Mouse (Mus musculus): ENCODE results near the gene Carns1. TPM values are rescaled to one million over a fixed set of nuclear protein-coding genes. Genes with fewer than 3 reads are reported as not detected.

Carns1 gene
- total and polyA plus RNA-seq, 3 experiments, result 1.7 to 4.0 (median 3.8) TPM

- peaks cover 46 to 63% of the 10 kb centered on the region in 2 experiments for H3K36me3 ChIP-seq (replicated peaks in 1 of 2; ENCODE audit: control insufficient read depth in 1 of 2, insufficient read depth in 1 of 2, low read length in 1 of 2)
These were observed 18.9 kb upstream of the Carns1 start for GRCm38 (mm10) chr19:4194021-4194724.

GRCm38 (mm10) chr19:4193129-4193528 is 17.9 kb upstream of the Carns1 start:
- peaks cover 48 to 62% of the 10 kb centered on the region in 2 experiments for H3K36me3 ChIP-seq (replicated peaks in 1 of 2; ENCODE audit: control insufficient read depth in 1 of 2, insufficient read depth in 1 of 2, low read length in 1 of 2)
- dilution Hi-C loops (cut with MboI; ENCODE audit: extremely low pct_ligation_motif_present, extremely low pct_unique_long_range_greater_than_20kb, low sequenced_read_pairs) (no loop called here), in situ Hi-C loops (cut with MboI; ENCODE audit: low pct_ligation_motif_present, low pct_unique_long_range_greater_than_20kb, low sequenced_read_pairs) (no loop called here)
- peak overlapping the region; percentile 52 for H3K4me2 ChIP-seq (ENCODE audit: insufficient read depth, low read depth, poor library complexity, severe bottlenecking)
- no peak for DNase-seq (ENCODE audit: extremely low read depth)
- H3K27me3 ChIP-seq (replicated peaks), result no peaks in the 10 kb centered on the region
- peak overlapping the region; percentile 84 to 89 (median 85) for H3K4me3 ChIP-seq (replicated peaks in 1 of 3; ENCODE audit: low read depth in 2 of 3, low read length in 2 of 3, poor library complexity in 1 of 3)
- H3K4me1 ChIP-seq (ENCODE audit: control insufficient read depth in 1 of 2, insufficient read depth in 2 of 2), result peaks cover 16 to 60% of the 10 kb centered on the region in 2 experiments
- H3K9ac ChIP-seq (ENCODE audit: insufficient read depth, low read depth), result peak overlapping the region; percentile 74
- no peaks in the 10 kb centered on the region for H3K9me3 ChIP-seq (replicated peaks; ENCODE audit: low read length)
- H3K27ac ChIP-seq (ENCODE audit: insufficient read depth, low read depth), result no peak overlapping the region
- TF ChIP-seq ELF1 (IDR thresholded peaks at IDR 0.05; ENCODE audit: low read depth, low read length) (no peak), PAX5 (IDR thresholded peaks at IDR 0.05; ENCODE audit: low read length) (no peak), MAX (IDR thresholded peaks at IDR 0.05; ENCODE audit: low read length) (no peak), EP300 (IDR thresholded peaks at IDR 0.05; ENCODE audit: low read length) (no peak), MYC (IDR thresholded peaks at IDR 0.05; ENCODE audit: low read depth, low read length) (no peak), ZC3H11A (IDR thresholded peaks at IDR 0.05; ENCODE audit: low read depth, low read length) (no peak), POLR2AphosphoS2 (IDR thresholded peaks at IDR 0.05; ENCODE audit: low read depth, low read length) (peak; percentile 4; the same call in 1 of the 2 replicates)
- H3K79me2 ChIP-seq (replicated peaks; ENCODE audit: control insufficient read depth, extremely low read depth, insufficient read depth, poor library complexity, severe bottlenecking), result peaks cover 45% of the 10 kb centered on the region

More at GRCm38 (mm10) chr19:4194021-4194724, 18.9 kb upstream of the Carns1 start:
- Histone ChIP-seq H3K4me2 (ENCODE audit: insufficient read depth, low read depth, poor library complexity, severe bottlenecking) (peak overlapping the region; percentile 52; the same call in 1 of the 2 replicates), H3K27ac (ENCODE audit: insufficient read depth, low read depth) (0 out of 2 replicates have a peak overlapping the region, but pooled peaks have one; percentile 11), H3K27me3 (replicated peaks) (no peaks in the 10 kb centered on the region), H3K9ac (ENCODE audit: insufficient read depth, low read depth) (no peak overlapping the region), H3K79me2 (replicated peaks; ENCODE audit: control insufficient read depth, extremely low read depth, insufficient read depth, poor library complexity, severe bottlenecking) (peaks cover 38% of the 10 kb centered on the region), H3K4me1 (ENCODE audit: control insufficient read depth in 1 of 2, insufficient read depth in 2 of 2) (peaks cover 11 to 55% of the 10 kb centered on the region in 2 experiments), H3K4me3 (replicated peaks in 1 of 3; ENCODE audit: low read depth in 2 of 3, low read length in 2 of 3, poor library complexity in 1 of 3) (no peak overlapping the region), H3K9me3 (replicated peaks; ENCODE audit: low read length) (no peaks in the 10 kb centered on the region)
- TF ChIP-seq MAZ (IDR thresholded peaks at IDR 0.05; ENCODE audit: low read depth, low read length) (no peak), SIN3A (IDR thresholded peaks at IDR 0.05; ENCODE audit: low read length) (no peak)
- in situ Hi-C loops (cut with MboI; ENCODE audit: low pct_ligation_motif_present, low pct_unique_long_range_greater_than_20kb, low sequenced_read_pairs), result no loop called here
- DNase-seq (ENCODE audit: extremely low read depth), result no peak
- dilution Hi-C loops (cut with MboI; ENCODE audit: extremely low pct_ligation_motif_present, extremely low pct_unique_long_range_greater_than_20kb, low sequenced_read_pairs), result no loop called here

GRCm38 (mm10) chr19:4192251-4192985 is 17.1 kb upstream of the Carns1 start:
- Histone ChIP-seq H3K27me3 (replicated peaks) (no peaks in the 10 kb centered on the region), H3K36me3 (replicated peaks in 1 of 2; ENCODE audit: control insufficient read depth in 1 of 2, insufficient read depth in 1 of 2, low read length in 1 of 2) (peaks cover 50 to 63% of the 10 kb centered on the region in 2 experiments), H3K9me3 (replicated peaks; ENCODE audit: low read length) (no peaks in the 10 kb centered on the region), H3K79me2 (replicated peaks; ENCODE audit: control insufficient read depth, extremely low read depth, insufficient read depth, poor library complexity, severe bottlenecking) (peaks cover 46% of the 10 kb centered on the region), H3K4me2 (ENCODE audit: insufficient read depth, low read depth, poor library complexity, severe bottlenecking) (peak overlapping the region; percentile 52), H3K4me3 (replicated peaks in 1 of 3; ENCODE audit: low read depth in 2 of 3, low read length in 2 of 3, poor library complexity in 1 of 3) (peak overlapping the region; percentile 84 to 89 (median 85)), H3K27ac (ENCODE audit: insufficient read depth, low read depth) (peak overlapping the region; percentile 24; the same call in 1 of the 2 replicates), H3K4me1 (ENCODE audit: control insufficient read depth in 1 of 2, insufficient read depth in 2 of 2) (peaks cover 23 to 65% of the 10 kb centered on the region in 2 experiments), H3K9ac (ENCODE audit: insufficient read depth, low read depth) (peak overlapping the region; percentile 74)
- dilution Hi-C loops (cut with MboI; ENCODE audit: extremely low pct_ligation_motif_present, extremely low pct_unique_long_range_greater_than_20kb, low sequenced_read_pairs) (no loop called here), in situ Hi-C loops (cut with MboI; ENCODE audit: low pct_ligation_motif_present, low pct_unique_long_range_greater_than_20kb, low sequenced_read_pairs) (no loop called here)
- TF ChIP-seq MAX (IDR thresholded peaks at IDR 0.05; ENCODE audit: low read length), result no peak
- no peak for TF ChIP-seq CTCF (conservative IDR thresholded peaks at IDR 0.05 in 1 of 2, IDR thresholded peaks at IDR 0.05 in 1 of 2; ENCODE audit: low read depth in 2 of 2, low read length in 2 of 2)
- no peak for TF ChIP-seq MYC (IDR thresholded peaks at IDR 0.05; ENCODE audit: low read depth, low read length)
- TF ChIP-seq MEF2A (IDR thresholded peaks at IDR 0.05; ENCODE audit: borderline replicate concordance, low read depth, low read length), result no peak
- no peak for TF ChIP-seq HCFC1 (IDR thresholded peaks at IDR 0.05; ENCODE audit: low read depth, low read length)
- TF ChIP-seq POLR2AphosphoS2 (IDR thresholded peaks at IDR 0.05; ENCODE audit: low read depth, low read length), result no peak
- TF ChIP-seq IRF4 (IDR thresholded peaks at IDR 0.05; ENCODE audit: low read depth, low read length), result no peak
- TF ChIP-seq TBP (conservative IDR thresholded peaks at IDR 0.05; ENCODE audit: low read depth, low read length), result no peak
- TF ChIP-seq UBTF (IDR thresholded peaks at IDR 0.05; ENCODE audit: low read depth, low read length), result no peak
- no peak for TF ChIP-seq CHD1 (IDR thresholded peaks at IDR 0.05; ENCODE audit: low read depth, low read length)
- TF ChIP-seq GABPA (IDR thresholded peaks at IDR 0.05; ENCODE audit: insufficient replicate concordance, low read depth, low read length), result no peak
- TF ChIP-seq ZC3H11A (IDR thresholded peaks at IDR 0.05; ENCODE audit: low read depth, low read length), result no peak
- no peak for TF ChIP-seq MAFK (IDR thresholded peaks at IDR 0.05; ENCODE audit: insufficient replicate concordance, low read length)
- TF ChIP-seq PAX5 (IDR thresholded peaks at IDR 0.05; ENCODE audit: low read length), result no peak
- DNase-seq (ENCODE audit: extremely low read depth), result no peak
